Mouse (Mus musculus) CH12.LX (cell line): Measurements from ENCODE around the gene Abcd4.

Experiments used
- CHD1 ChIP-seq: IDR thresholded peaks from 2 replicates; pipeline ENCODE4 v1.6.1; 2012; ENCODE audit warnings: low read depth, low read length, improper control_type of control experiment, inconsistent platforms
- CTCF ChIP-seq, 2 experiments: IDR thresholded peaks in 1 of 2; conservative IDR thresholded peaks in 1 of 2; 2 replicates each; pipeline ENCODE4 v1.5.1; 2011 to 2012; ENCODE audit warnings: low read depth in 2 of 2, low read length in 2 of 2, improper control_type of control experiment in 1 of 2, inconsistent platforms in 1 of 2, mild to moderate bottlenecking in 1 of 2, moderate library complexity in 1 of 2
- E2F4 ChIP-seq: IDR thresholded peaks from 2 replicates; pipeline ENCODE4 v1.6.1; 2011; ENCODE audit warnings: low read depth, low read length, improper control_type of control experiment; ENCODE audit not compliant: insufficient replicate concordance
- MAX ChIP-seq: IDR thresholded peaks from 2 replicates; pipeline ENCODE4 v1.6.1; 2011; ENCODE audit warnings: low read length, improper control_type of control experiment
- MXI1 ChIP-seq: IDR thresholded peaks from 2 replicates; pipeline ENCODE4 v1.6.1; 2011; ENCODE audit warnings: mild to moderate bottlenecking, low read depth, low read length, improper control_type of control experiment
- POLR2A ChIP-seq: IDR thresholded peaks from 2 replicates; pipeline ENCODE4 v1.6.1; 2011; ENCODE audit warnings: low read depth, mild to moderate bottlenecking, improper control_type of control experiment, low read length
- UBTF ChIP-seq: IDR thresholded peaks from 2 replicates; pipeline ENCODE4 v1.6.1; 2012; ENCODE audit warnings: low read depth, mild to moderate bottlenecking, inconsistent platforms, low read length, improper control_type of control experiment, moderate library complexity
- ZC3H11A ChIP-seq: IDR thresholded peaks from 2 replicates; pipeline ENCODE4 v1.6.1; 2012; ENCODE audit warnings: low read depth, mild to moderate bottlenecking, inconsistent platforms, low read length, improper control_type of control experiment

DNA sequence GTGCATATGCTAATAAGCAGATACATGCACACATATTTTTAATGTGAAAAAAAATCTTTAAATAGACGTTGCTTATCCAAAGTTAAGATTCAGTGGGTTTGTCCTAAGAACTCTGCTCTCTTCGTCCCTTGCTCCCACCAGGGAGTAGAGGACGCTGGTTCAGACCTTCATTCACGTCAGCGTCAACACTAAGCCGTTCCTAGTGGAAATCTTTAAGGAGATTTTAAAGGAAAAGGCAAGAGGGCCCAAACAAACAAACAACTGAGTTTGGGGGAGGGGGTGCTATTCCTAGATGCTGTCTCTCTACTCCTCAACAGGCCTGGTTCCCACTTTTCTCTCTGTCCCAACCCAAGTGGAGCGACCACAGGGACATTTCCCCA lies 44.9 kb downstream of the Abcd4 start:
- TF ChIP-seq ZC3H11A (no peak), CHD1 (no peak), CTCF (conservative IDR thresholded peaks at IDR 0.05 in 1 of 2, IDR thresholded peaks at IDR 0.05 in 1 of 2; ENCODE audit: low read depth in 2 of 2, low read length in 2 of 2) (no peak), UBTF (no peak), POLR2A (no peak), MAX (no peak), E2F4 (no peak), MXI1 (no peak)
